11 mouse cellular contexts compared by ENCODE assay signal in genomic region chr14:75147706-75148105, GRCm38 (mm10). TPM values are rescaled to one million over a fixed set of nuclear protein-coding genes. Genes with fewer than 3 reads are reported as not detected.
"Had no signal": no experiment of that assay in that cellular context is flagged by ENCODE, and none has a peak within 500 bp of the region (broad histone marks: within the 10 kb centered on the region; RNA-seq: fewer than 3 reads in every experiment).

No protein-coding gene starts in this region.

RNA-seq across cellular contexts. Expression of gene Lrrc63, which starts 17.0 kb away (rescaled TPM):
- polyA plus RNA-seq: heart, embryonic 12.5 days; heart, embryonic 14.5 days; hindbrain, embryonic 14.5 days; inflammation-experienced regulatory T-cells, adult 6 months; intestine, postnatal 0 days; kidney, embryonic 14.5 days; kidney, postnatal 0 days; large intestine, adult 2 months; limb, embryonic 11.5 days; limb, embryonic 13.5 days; limb, embryonic 15.5 days had no signal
